Mouse (Mus musculus) bone marrow, adult 2 months (tissue): ENCODE data around the gene Crtc3. TPM values are rescaled to one million over a fixed set of nuclear protein-coding genes. Genes with fewer than 3 reads are reported as not detected.

ENCODE experiments used
- H3K27ac ChIP-seq: fragments of 200-500 bp; 2 replicates; pipeline ENCODE4 v1.5.1; 2012; ENCODE audit warnings: low read depth, mild to moderate bottlenecking, control low read depth, inconsistent platforms, low read length; ENCODE audit not compliant: control insufficient read depth, poor library complexity, insufficient read depth
- H3K4me1 ChIP-seq: fragments of 200-500 bp; 2 replicates; pipeline ENCODE4 v1.6.1; 2011; ENCODE audit warnings: low read length; ENCODE audit not compliant: control insufficient read depth, insufficient read depth
- H3K4me3 ChIP-seq: fragments of 200-500 bp; replicated peaks from 2 replicates; pipeline ENCODE3; 2011; ENCODE audit warnings: mild to moderate bottlenecking, low read depth, low read length, control low read depth; ENCODE audit not compliant: control insufficient read depth
- CTCF ChIP-seq: fragments of 200-500 bp; IDR thresholded peaks from 2 replicates; pipeline ENCODE4 v1.5.1; 2011; ENCODE audit warnings: low read length, control low read depth; ENCODE audit not compliant: control insufficient read depth, insufficient read depth
- POLR2A ChIP-seq: fragments of 200-500 bp; IDR thresholded peaks from 2 replicates; pipeline ENCODE4 v1.6.1; 2011; ENCODE audit warnings: low read depth, mild to moderate bottlenecking, control low read depth, low read length, borderline replicate concordance; ENCODE audit not compliant: control insufficient read depth
- WGBS: fragments of 180-500 bp; shearing (Covaris S2); methylation state at CpG from one replicate; pipeline ENCODE4 v1.1.7; 2018; 5-methylcytosine and 5-hydroxymethylcytosine counted together
- polyA plus RNA-seq: library from polyadenylated mRNA; stranded (reverse); fragments of >200 nt; gene quantifications from 2 replicates; pipeline ENCODE4 v1.2.4, GENCODE M21; 2011; ENCODE audit warnings: low replicate concordance; ENCODE audit not compliant: missing spikeins, insufficient read depth, insufficient read length

The Crtc3 gene
- polyA plus RNA-seq, 1 experiment, result 5.7 TPM

GRCm38 (mm10) chr7:80612191-80612787, 76.4 kb downstream of the Crtc3 start:
- H3K4me1 ChIP-seq, result no peaks in the 10 kb centered on the region
- TF ChIP-seq CTCF (no peak), POLR2A (no peak)
- WGBS, result 70% methylated on average over 11 of the region's 11 CpGs
- no peak overlapping the region for H3K27ac ChIP-seq
- no peak overlapping the region for H3K4me3 ChIP-seq

- WGBS, result 80% methylated on average over 7 of the region's 7 CpGs
- Histone ChIP-seq H3K4me3 (no peak overlapping the region), H3K4me1 (no peaks in the 10 kb centered on the region), H3K27ac (no peak overlapping the region)
- TF ChIP-seq CTCF (no peak), POLR2A (no peak)
Measured at GRCm38 (mm10) chr7:80611646-80612045, 77.0 kb downstream of the Crtc3 start.

GRCm38 (mm10) chr7:80607503-80607902, 81.2 kb downstream of the Crtc3 start:
- no peak overlapping the region for H3K4me3 ChIP-seq
- no peaks in the 10 kb centered on the region for H3K4me1 ChIP-seq
- H3K27ac ChIP-seq, result no peak overlapping the region
- no peak for TF ChIP-seq CTCF
- WGBS, result 73% methylated on average over 2 of the region's 2 CpGs

GRCm38 (mm10) chr7:80606435-80606834, 82.2 kb downstream of the Crtc3 start:
- no peak for TF ChIP-seq POLR2A
- TF ChIP-seq CTCF, result no peak
- 83% methylated on average over 4 of the region's 4 CpGs for WGBS
- H3K4me3 ChIP-seq, result no peak overlapping the region
- no peaks in the 10 kb centered on the region for H3K4me1 ChIP-seq
- no peak overlapping the region for H3K27ac ChIP-seq

- H3K4me1 ChIP-seq, result no peaks in the 10 kb centered on the region
- H3K27ac ChIP-seq, result no peak overlapping the region
- 88% methylated on average over 10 of the region's 10 CpGs for WGBS
- H3K4me3 ChIP-seq, result no peak overlapping the region
- TF ChIP-seq CTCF, result no peak
- no peak for TF ChIP-seq POLR2A
Measured at GRCm38 (mm10) chr7:80605557-80605930, 83.1 kb downstream of the Crtc3 start.

- no peak overlapping the region for H3K4me3 ChIP-seq
- H3K4me1 ChIP-seq, result no peaks in the 10 kb centered on the region
- 84% methylated on average over 11 of the region's 11 CpGs for WGBS
- no peak for TF ChIP-seq CTCF
- no peak for TF ChIP-seq POLR2A
- no peak overlapping the region for H3K27ac ChIP-seq
Measured at GRCm38 (mm10) chr7:80604908-80605556, 83.6 kb downstream of the Crtc3 start.

- no peak overlapping the region for H3K27ac ChIP-seq
- no peaks in the 10 kb centered on the region; the same call in 1 of the 2 replicates for H3K4me1 ChIP-seq
- no peak overlapping the region for H3K4me3 ChIP-seq
- TF ChIP-seq CTCF (no peak), POLR2A (no peak)
- 77% methylated on average over 1 of the region's 1 CpGs for WGBS
Measured at GRCm38 (mm10) chr7:80602574-80602973, 86.1 kb downstream of the Crtc3 start.

GRCm38 (mm10) chr7:80598436-80598985, 90.2 kb downstream of the Crtc3 start:
- no peaks in the 10 kb centered on the region; the same call in 1 of the 2 replicates for H3K4me1 ChIP-seq
- H3K4me3 ChIP-seq, result no peak overlapping the region
- H3K27ac ChIP-seq, result no peak overlapping the region
- WGBS, result 76% methylated on average over 13 of the region's 13 CpGs
- TF ChIP-seq CTCF (no peak), POLR2A (no peak)
